Mouse (Mus musculus): ENCODE results near the gene Ppp5c. TPM values are rescaled to one million over a fixed set of nuclear protein-coding genes. Genes with fewer than 3 reads are reported as not detected.
A peak's percentile ranks its signal among the peaks of the same experiment; 100 is the strongest.

The Ppp5c gene
- total and polyA plus RNA-seq, 3 experiments, result 94.2 to 249 (median 178) TPM

DNA sequence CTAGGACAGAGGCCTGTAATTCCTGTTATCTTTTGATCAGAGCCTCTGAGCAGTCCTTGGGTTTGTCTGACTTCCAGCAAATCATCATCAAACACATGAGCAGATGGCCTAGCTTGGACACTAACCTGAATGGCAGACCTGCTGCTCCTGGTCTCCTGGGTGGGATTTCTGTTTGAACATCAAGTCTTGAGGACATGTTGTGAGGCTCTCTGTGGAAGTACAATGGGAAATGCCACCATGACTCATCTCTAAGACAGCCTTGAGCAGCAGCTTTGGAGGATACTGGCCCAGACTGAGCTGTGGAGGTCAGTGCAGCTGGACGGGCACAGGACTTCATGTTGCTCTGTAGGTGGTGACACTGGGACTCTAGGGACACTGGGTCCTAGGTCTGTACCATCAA, 48.8 kb upstream of the Ppp5c start:
- Histone ChIP-seq H3K4me3 (ENCODE audit: control insufficient read depth in 1 of 2, insufficient read depth in 1 of 2, low read depth in 2 of 2, low read length in 2 of 2) (no peak overlapping the region), H3K79me2 (ENCODE audit: control insufficient read depth, insufficient read depth, low read length, poor library complexity) (no peaks in the 10 kb centered on the region), H3K9me3 (replicated peaks; ENCODE audit: insufficient read depth, low read length) (no peaks in the 10 kb centered on the region), H3K4me1 (ENCODE audit: control insufficient read depth in 1 of 2, insufficient read depth in 2 of 2, low read length in 2 of 2) (peaks cover 2 to 5% of the 10 kb centered on the region in 2 experiments; a peak in 2 of 4 replicates), H3K9ac (ENCODE audit: control insufficient read depth, low read depth, low read length, poor library complexity, severe bottlenecking) (no peak overlapping the region), H3K27me3 (ENCODE audit: control insufficient read depth in 1 of 2, insufficient read depth in 2 of 2, low read length in 2 of 2) (no peaks in the 10 kb centered on the region), H3K36me3 (ENCODE audit: control insufficient read depth in 1 of 2, insufficient read depth in 2 of 2, low read length in 2 of 2) (peaks cover 0 to 2% of the 10 kb centered on the region in 2 experiments; a peak in 2 of 4 replicates), H3K27ac (ENCODE audit: control insufficient read depth, low read depth, low read length) (no peak overlapping the region)
- DNase-seq (ENCODE audit: low read depth, low spot score), result no peak
- TF ChIP-seq GATA1 (IDR thresholded peaks at IDR 0.05; ENCODE audit: low read depth, low read length) (no peak), TCF12 (IDR thresholded peaks at IDR 0.05; ENCODE audit: low read depth, low read length) (no peak), USF1 (IDR thresholded peaks at IDR 0.05; ENCODE audit: low read depth, low read length) (no peak), MAFK (IDR thresholded peaks at IDR 0.05; ENCODE audit: borderline replicate concordance, low read depth, low read length) (no peak), HCFC1 (IDR thresholded peaks at IDR 0.05; ENCODE audit: low read depth, low read length) (no peak)

DNA sequence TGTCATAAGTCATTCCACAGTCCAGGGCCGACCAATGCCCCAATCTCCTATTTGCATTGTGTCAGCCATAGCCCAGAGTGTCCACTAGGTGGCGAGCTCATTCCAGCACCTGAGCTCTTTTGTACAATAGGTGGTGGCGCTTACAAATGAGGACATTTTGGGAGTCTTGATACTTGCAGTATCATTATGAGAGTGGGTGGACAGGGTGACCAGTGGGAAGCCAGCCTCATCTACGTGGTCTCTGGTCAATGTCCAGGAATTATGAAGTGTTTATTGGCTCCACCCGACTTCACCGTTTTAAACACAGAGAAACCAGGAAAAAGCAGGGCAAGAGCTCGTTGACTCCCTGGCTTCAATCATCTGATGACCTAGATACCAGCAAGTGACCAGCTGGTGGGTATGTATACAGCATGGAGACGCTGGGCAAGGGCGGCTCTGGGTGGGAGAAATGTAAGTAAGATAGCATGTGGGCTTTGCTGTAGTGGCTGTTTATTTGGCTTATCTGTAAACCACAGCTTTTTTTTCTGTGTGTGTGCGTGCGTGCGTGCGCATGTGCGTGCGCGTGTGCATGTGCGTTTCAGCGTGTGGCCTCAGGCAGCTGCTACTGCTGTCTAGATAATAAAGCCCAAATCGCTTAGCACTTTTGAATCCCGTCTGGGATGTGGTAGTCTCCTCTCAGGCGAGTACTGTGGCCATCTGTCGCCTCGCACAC, 46.3 kb upstream of the Ppp5c start, which contains the start of gene Psg16:
Gene Psg16, plus strand, starts transcription at position 137 of the 712 bp plus-strand sequence.
- Histone ChIP-seq H3K79me2 (ENCODE audit: control insufficient read depth, insufficient read depth, low read length, poor library complexity) (no peaks in the 10 kb centered on the region), H3K9me3 (replicated peaks; ENCODE audit: insufficient read depth, low read length) (no peaks in the 10 kb centered on the region), H3K27me3 (ENCODE audit: control insufficient read depth in 1 of 2, insufficient read depth in 2 of 2, low read length in 2 of 2) (no peaks in the 10 kb centered on the region), H3K36me3 (ENCODE audit: control insufficient read depth in 1 of 2, insufficient read depth in 2 of 2, low read length in 2 of 2) (peaks cover 0 to 2% of the 10 kb centered on the region in 2 experiments; a peak in 2 of 4 replicates), H3K27ac (ENCODE audit: control insufficient read depth, low read depth, low read length) (peak within 1 kb of the TSS; percentile 60), H3K9ac (ENCODE audit: control insufficient read depth, low read depth, low read length, poor library complexity, severe bottlenecking) (peak within 1 kb of the TSS; percentile 51), H3K4me3 (ENCODE audit: control insufficient read depth in 1 of 2, insufficient read depth in 1 of 2, low read depth in 2 of 2, low read length in 2 of 2) (peak within 1 kb of the TSS; percentile 49 to 55), H3K4me1 (ENCODE audit: control insufficient read depth in 1 of 2, insufficient read depth in 2 of 2, low read length in 2 of 2) (peaks cover 2 to 5% of the 10 kb centered on the region in 2 experiments; a peak in 2 of 4 replicates)
- peak; percentile 91 for DNase-seq (ENCODE audit: low read depth, low spot score)
- peak; percentile 60 for TF ChIP-seq ZC3H11A (IDR thresholded peaks at IDR 0.05; ENCODE audit: low read depth, low read length)
- TF ChIP-seq CHD2 (IDR thresholded peaks at IDR 0.05; ENCODE audit: low read length), result no peak; the same call in 1 of the 2 replicates
- TF ChIP-seq MAZ (IDR thresholded peaks at IDR 0.05; ENCODE audit: low read depth, low read length), result no peak
- TF ChIP-seq ELF1 (IDR thresholded peaks at IDR 0.05; ENCODE audit: low read depth, low read length), result no peak
- peak; percentile 78 for TF ChIP-seq SMC3 (IDR thresholded peaks at IDR 0.05; ENCODE audit: low read depth, low read length)
- TF ChIP-seq RAD21 (IDR thresholded peaks at IDR 0.05; ENCODE audit: low read depth, low read length), result peak; percentile 89
- peak; percentile 59; the same call in 1 of the 2 replicates for TF ChIP-seq MYB (IDR thresholded peaks at IDR 0.05; ENCODE audit: low read depth, low read length)
- peak; percentile 90 for TF ChIP-seq NRF1 (IDR thresholded peaks at IDR 0.05; ENCODE audit: insufficient read depth, low read depth, low read length, poor library complexity, severe bottlenecking)
- TF ChIP-seq MAX (IDR thresholded peaks at IDR 0.05; ENCODE audit: low read length), result peak; percentile 97
- no peak for TF ChIP-seq UBTF (IDR thresholded peaks at IDR 0.05; ENCODE audit: borderline replicate concordance, insufficient read depth, low read depth, low read length)
- TF ChIP-seq POLR2A (IDR thresholded peaks at IDR 0.05; ENCODE audit: control insufficient read depth in 1 of 2, insufficient read depth in 1 of 2, low read depth in 1 of 2, low read length in 2 of 2, poor library complexity in 1 of 2), result peak in 1 of 2 experiments; percentile 57; a peak in 1 of 4 replicates
- TF ChIP-seq MEF2A (IDR thresholded peaks at IDR 0.05; ENCODE audit: extremely low read depth, insufficient replicate concordance, low read depth, low read length, poor library complexity, severe bottlenecking), result 0 out of 2 replicates have a peak, but pooled peaks have one; percentile 41
- no peak for TF ChIP-seq ZKSCAN1 (IDR thresholded peaks at IDR 0.05; ENCODE audit: low read depth, low read length)
- TF ChIP-seq ETS1 (IDR thresholded peaks at IDR 0.05; ENCODE audit: low read depth, low read length), result peak; percentile 89
- TF ChIP-seq RCOR1 (IDR thresholded peaks at IDR 0.05; ENCODE audit: low read depth, low read length), result 0 out of 2 replicates have a peak, but pooled peaks have one; percentile 62
- peak; percentile 92 for TF ChIP-seq GATA1 (IDR thresholded peaks at IDR 0.05; ENCODE audit: low read depth, low read length)
- TF ChIP-seq EP300 (IDR thresholded peaks at IDR 0.05; ENCODE audit: low read depth in 1 of 2, low read length in 2 of 2), result peak; percentile 85 to 87
- TF ChIP-seq ZNF384 (IDR thresholded peaks at IDR 0.05; ENCODE audit: low read depth, low read length), result peak; percentile 98
- TF ChIP-seq USF2 (IDR thresholded peaks at IDR 0.05; ENCODE audit: borderline replicate concordance in 1 of 2, insufficient read depth in 1 of 2, low read depth in 1 of 2, low read length in 2 of 2), result no peak
- 0 out of 2 replicates have a peak, but pooled peaks have one; percentile 41 for TF ChIP-seq POLR2AphosphoS2 (IDR thresholded peaks at IDR 0.05; ENCODE audit: low read length)
- TF ChIP-seq JUND (IDR thresholded peaks at IDR 0.05; ENCODE audit: low read depth, low read length), result no peak
- peak; percentile 91 to 95 (median 93) for TF ChIP-seq CTCF (IDR thresholded peaks at IDR 0.05 in 2 of 3, conservative IDR thresholded peaks at IDR 0.05 in 1 of 3; ENCODE audit: control insufficient read depth in 1 of 3, insufficient read depth in 1 of 3, low read depth in 2 of 3, low read length in 3 of 3, poor library complexity in 1 of 3, severe bottlenecking in 1 of 3)
- peak; percentile 90 for TF ChIP-seq BHLHE40 (IDR thresholded peaks at IDR 0.05; ENCODE audit: borderline replicate concordance, low read depth, low read length)
- TF ChIP-seq POLR2AphosphoS5 (IDR thresholded peaks at IDR 0.05; ENCODE audit: borderline replicate concordance, low read depth, low read length), result no peak
- peak; percentile 81; the same call in 1 of the 2 replicates for TF ChIP-seq TCF12 (IDR thresholded peaks at IDR 0.05; ENCODE audit: low read depth, low read length)
